Mouse (Mus musculus) heart, postnatal 4 days (tissue): ENCODE measurements around the gene Lyar. TPM values are rescaled to one million over a fixed set of nuclear protein-coding genes. Genes with fewer than 3 reads are reported as not detected.
A peak's percentile ranks its signal among the peaks of the same experiment; 100 is the strongest.

Experiments used
- DNase-seq: peaks from one replicate; pipeline ENCODE4 v3.0.0; 2021
- total RNA-seq, 2 experiments: library from RNA; stranded (reverse); gene quantifications; 2 replicates each; pipeline ENCODE4 v1.2.3; 2021

Lyar gene
- total RNA-seq, 2 experiments from 2014 or later = 18.5 to 20.0 TPM

GRCm38 (mm10) chr5:38256551-38256950, 36.3 kb downstream of the Lyar start:
- DNase-seq = no peak

- no peak for DNase-seq
Measured at GRCm38 (mm10) chr5:38258034-38258772, 37.9 kb downstream of the Lyar start.

- no peak for DNase-seq
Measured at GRCm38 (mm10) chr5:38258773-38259146, 38.5 kb downstream of the Lyar start.

GRCm38 (mm10) chr5:38259455-38260106, 39.3 kb downstream of the Lyar start:
- no peak for DNase-seq

GRCm38 (mm10) chr5:38260107-38260682, 39.9 kb downstream of the Lyar start, which contains the start of gene Tmem128:
TSS of gene Tmem128 (plus strand) at chr5:38260185.
- peak; percentile 66 for DNase-seq

- DNase-seq = no peak
Measured at GRCm38 (mm10) chr5:38270942-38271341, 50.7 kb downstream of the Lyar start.

GRCm38 (mm10) chr5:38273831-38274230, 53.6 kb downstream of the Lyar start:
- DNase-seq = no peak

- DNase-seq = no peak
Measured at GRCm38 (mm10) chr5:38275771-38276170, 55.5 kb downstream of the Lyar start, which contains the start of gene Otop1. TSS of gene Otop1 (plus strand) at chr5:38275972.

- no peak for DNase-seq
Measured at GRCm38 (mm10) chr5:38276451-38276850, 56.2 kb downstream of the Lyar start.

GRCm38 (mm10) chr5:38277098-38277866, 57.0 kb downstream of the Lyar start:
- no peak for DNase-seq

GRCm38 (mm10) chr5:38277936-38278600, 57.8 kb downstream of the Lyar start:
- DNase-seq = no peak

- DNase-seq = no peak
Measured at GRCm38 (mm10) chr5:38280075-38280474, 59.8 kb downstream of the Lyar start.

Other genes starting within 250 kb of the Lyar start
- gene Stx18, start 181.7 kb upstream of the Lyar start, total RNA-seq = 10 to 100 TPM; 20.1 to 22.1 TPM
- gene Nsg1, start 60.6 kb upstream of the Lyar start, total RNA-seq = 10 to 100 TPM; 21.1 to 22.4 TPM
- 1 to 10 TPM; 8.0 to 8.2 TPM for gene Zbtb49, start within 50 bp of the Lyar start, total RNA-seq
- gene Tmem128, start 39.7 kb downstream of the Lyar start, total RNA-seq = 10 to 100 TPM; 23.8 to 26.3 TPM
- under 1 TPM; 0.36 TPM for gene Otop1, start 55.5 kb downstream of the Lyar start, total RNA-seq
- not detected for gene Drd5, start 98.9 kb downstream of the Lyar start, total RNA-seq